Mouse (Mus musculus): ENCODE measurements around the gene Slc39a2. TPM values are rescaled to one million over a fixed set of nuclear protein-coding genes. Genes with fewer than 3 reads are reported as not detected.

Slc39a2 gene
- polyA plus RNA-seq, 1 experiment from 2014 or later, result 1.4 TPM

DNA sequence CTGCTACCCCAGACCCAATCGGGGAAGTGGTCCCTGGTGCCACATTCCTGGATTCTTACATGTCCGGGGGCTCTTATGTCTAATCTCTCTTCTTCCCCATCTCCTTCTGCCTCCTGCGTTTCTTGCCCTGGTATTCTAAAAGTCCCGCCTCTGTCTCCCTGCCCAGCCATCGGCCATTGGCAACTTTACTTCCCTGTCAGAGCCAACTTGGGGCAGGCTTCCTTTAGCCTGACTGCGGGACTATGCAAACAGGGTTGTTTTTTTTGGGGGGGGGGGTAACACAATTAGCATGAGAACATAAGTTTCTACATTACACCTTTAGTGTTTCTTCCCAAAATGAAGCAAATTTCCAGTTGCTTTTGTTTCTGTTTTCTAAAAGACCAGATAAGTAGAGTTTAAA lies 50.6 kb downstream of the Slc39a2 start:
- Histone ChIP-seq H3K4me1 (peaks cover 6% of the 10 kb centered on the region; the same call in 1 of the 2 replicates), H3K4me3 (no peak overlapping the region), H3K27me3 (replicated peaks) (no peaks in the 10 kb centered on the region), H3K27ac (no peak overlapping the region), H3K9me3 (no peaks in the 10 kb centered on the region), H3K36me3 (no peaks in the 10 kb centered on the region), H3K9ac (no peak overlapping the region), H3K4me2 (replicated peaks) (no peak overlapping the region)
- 86% methylated on average over 6 of the region's 6 CpGs for WGBS
- ATAC-seq (ENCODE audit: low FRiP score, low read depth), result no peak

Other genes starting within 250 kb of the Slc39a2 start
- gene Gm17079, start 197.4 kb upstream of the Slc39a2 start, polyA plus RNA-seq (2016; fragmentation: Nextera tagmentation; extraction: Ambion mirVana), result not detected in 2 replicates
- gene Gm5800, start 175.7 kb upstream of the Slc39a2 start, polyA plus RNA-seq (2016; fragmentation: Nextera tagmentation; extraction: Ambion mirVana), result not detected in 2 replicates
- gene Ang4, start 119.3 kb upstream of the Slc39a2 start, polyA plus RNA-seq (2016; fragmentation: Nextera tagmentation; extraction: Ambion mirVana), result not detected in 2 replicates
- not detected in 2 replicates for gene AY358078, start 92.8 kb upstream of the Slc39a2 start, polyA plus RNA-seq (2016; fragmentation: Nextera tagmentation; extraction: Ambion mirVana)
- not detected in 2 replicates for gene Ear6, start 39.2 kb upstream of the Slc39a2 start, polyA plus RNA-seq (2016; fragmentation: Nextera tagmentation; extraction: Ambion mirVana)
- 58.6 and 64.4 TPM in 2 replicates for gene Mettl17, start 8.0 kb upstream of the Slc39a2 start, polyA plus RNA-seq (2016; fragmentation: Nextera tagmentation; extraction: Ambion mirVana)
- 31.2 and 37.5 TPM in 2 replicates for gene Ndrg2, start 21.3 kb downstream of the Slc39a2 start, polyA plus RNA-seq (2016; fragmentation: Nextera tagmentation; extraction: Ambion mirVana)
- not detected in 2 replicates for gene Tppp2, start 25.5 kb downstream of the Slc39a2 start, polyA plus RNA-seq (2016; fragmentation: Nextera tagmentation; extraction: Ambion mirVana)
- gene Rnase13, start 29.9 kb downstream of the Slc39a2 start, polyA plus RNA-seq (2016; fragmentation: Nextera tagmentation; extraction: Ambion mirVana), result not detected in 2 replicates
- 105 and 110 TPM in 2 replicates for gene Arhgef40, start 91.8 kb downstream of the Slc39a2 start, polyA plus RNA-seq (2016; fragmentation: Nextera tagmentation; extraction: Ambion mirVana)
- 1.0 and 1.3 TPM in 2 replicates for gene Tmem253, start 122.8 kb downstream of the Slc39a2 start, polyA plus RNA-seq (2016; fragmentation: Nextera tagmentation; extraction: Ambion mirVana)
- 78.3 and 84.9 TPM in 2 replicates for gene Zfp219, start 127.8 kb downstream of the Slc39a2 start, polyA plus RNA-seq (2016; fragmentation: Nextera tagmentation; extraction: Ambion mirVana)
- gene Olfr221, start 149.6 kb downstream of the Slc39a2 start, polyA plus RNA-seq (2016; fragmentation: Nextera tagmentation; extraction: Ambion mirVana), result not detected in 2 replicates
- 764 and 797 TPM in 2 replicates for gene Hnrnpc, start 211.1 kb downstream of the Slc39a2 start, polyA plus RNA-seq (2016; fragmentation: Nextera tagmentation; extraction: Ambion mirVana)
- gene Rpgrip1, start 217.8 kb downstream of the Slc39a2 start, polyA plus RNA-seq (2016; fragmentation: Nextera tagmentation; extraction: Ambion mirVana), result 52.1 and 62.8 TPM in 2 replicates

Data from neural tube, embryonic 12.5 days (tissue).